Mouse (Mus musculus) layer of hippocampus, adult 2 months (tissue): ENCODE data around the gene Arrdc2. TPM values are rescaled to one million over a fixed set of nuclear protein-coding genes. Genes with fewer than 3 reads are reported as not detected.
A peak's percentile ranks its signal among the peaks of the same experiment; 100 is the strongest.

Source experiments
- DNase-seq, 2 experiments: peaks; one replicate each; pipeline ENCODE4 v3.0.0; 2022; ENCODE audit warnings: low spot score in 2 of 2
- H3K27ac ChIP-seq: fragments of 200-600 bp; 2 replicates; pipeline ENCODE4 v1.8.1; 2022
- H3K4me3 ChIP-seq: fragments of 200-600 bp; 2 replicates; pipeline ENCODE4 v1.8.1; 2022; ENCODE audit warnings: mild to moderate bottlenecking
- CTCF ChIP-seq: fragments of 200-600 bp; conservative IDR thresholded peaks from 2 replicates; pipeline ENCODE4 v1.8.1; 2022; ENCODE audit warnings: antibody characterized with exemption, mild to moderate bottlenecking, moderate library complexity
- total RNA-seq, 2 experiments: library from RNA; stranded (reverse); gene quantifications; 2 replicates each; pipeline ENCODE4 v1.2.3; 2021

Gene Arrdc2
- total RNA-seq, 2 experiments from 2014 or later = 13.8 to 20.9 TPM

- no peak for TF ChIP-seq CTCF
- Histone ChIP-seq H3K4me3 (no peak overlapping the region), H3K27ac (no peak overlapping the region)
- no peak for DNase-seq
These were observed 4.4 kb upstream of the Arrdc2 start for GRCm38 (mm10) chr8:70843941-70844340.

DNA sequence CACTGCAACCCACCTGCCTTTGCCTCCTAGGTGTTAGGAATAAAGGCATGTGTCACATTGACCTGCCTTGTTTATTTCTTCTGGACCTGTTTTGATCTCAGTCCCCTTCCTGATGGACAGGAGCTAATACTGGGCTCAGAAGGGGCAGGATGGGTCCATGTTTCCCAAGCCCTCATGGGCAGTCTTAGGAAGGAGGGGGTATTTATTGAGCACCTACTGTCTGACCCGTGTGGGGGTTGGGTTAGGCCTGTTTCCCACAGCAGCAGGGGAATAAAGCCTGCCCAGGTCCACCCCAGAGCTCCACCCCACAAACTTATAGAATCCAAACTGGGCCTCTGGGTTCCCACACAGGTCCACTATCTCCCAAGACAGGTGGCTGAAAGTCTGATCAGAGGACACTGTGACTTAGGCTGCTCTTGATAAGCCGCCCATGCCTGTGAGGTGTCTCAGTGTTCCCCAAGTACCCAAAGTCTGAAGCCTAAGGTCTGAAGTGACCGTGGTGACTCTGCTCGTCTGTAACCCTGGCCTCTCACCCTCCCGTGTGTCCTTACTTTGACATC, 3.8 kb upstream of the Arrdc2 start:
- no peak for DNase-seq
- H3K4me3 ChIP-seq = no peak overlapping the region
- no peak for TF ChIP-seq CTCF
- no peak overlapping the region for H3K27ac ChIP-seq

DNA sequence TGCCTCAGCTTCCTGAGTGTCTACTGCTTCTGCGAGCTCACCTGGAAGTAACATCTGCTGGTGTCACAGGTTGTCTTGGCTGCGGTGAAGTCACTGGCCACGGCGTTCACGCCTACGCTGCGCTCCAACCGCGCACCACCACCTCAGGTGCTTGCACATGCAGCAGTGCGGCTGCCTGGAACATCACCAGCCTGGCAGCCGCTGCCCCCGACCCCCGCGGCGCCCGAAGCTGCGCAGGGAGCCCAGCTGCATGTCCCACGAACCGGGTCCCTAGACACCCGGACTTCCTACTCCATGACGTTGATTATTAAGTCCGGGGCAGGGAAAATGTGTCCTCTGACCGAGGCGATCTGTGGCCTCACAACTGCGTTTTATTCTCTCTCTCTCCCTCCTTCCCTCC, 3.0 kb upstream of the Arrdc2 start:
- DNase-seq = no peak
- H3K4me3 ChIP-seq = no peak overlapping the region
- TF ChIP-seq CTCF = no peak
- H3K27ac ChIP-seq = no peak overlapping the region

GRCm38 (mm10) chr8:70841147-70842072, 1.9 kb upstream of the Arrdc2 start:
- TF ChIP-seq CTCF = peak; percentile 98

DNA sequence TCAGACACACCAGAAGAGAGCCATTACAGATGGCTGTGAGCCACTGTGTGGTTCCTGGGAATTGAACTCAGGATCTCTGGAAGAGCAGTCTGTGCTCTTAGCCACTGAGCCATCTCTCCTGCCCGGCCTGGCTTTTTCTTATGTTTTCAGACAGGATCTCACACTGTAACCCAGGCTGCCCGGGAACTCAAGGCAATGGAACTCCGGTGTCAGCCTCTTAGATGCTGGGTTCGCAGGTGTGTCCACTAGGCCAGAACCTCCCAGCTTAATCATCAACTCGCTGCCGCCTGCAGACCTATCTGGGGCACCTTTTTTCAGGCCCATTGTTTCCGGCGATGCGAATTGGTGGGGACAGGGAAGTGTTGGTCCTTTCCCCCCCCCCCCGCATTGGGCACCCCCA, 1.1 kb upstream of the Arrdc2 start:
- Histone ChIP-seq H3K27ac (peak overlapping the region; percentile 85; the same call in 1 of the 2 replicates), H3K4me3 (no peak overlapping the region)
- no peak for DNase-seq
- no peak for TF ChIP-seq CTCF

More at GRCm38 (mm10) chr8:70841147-70842072, 1.9 kb upstream of the Arrdc2 start:
- no peak overlapping the region for H3K27ac ChIP-seq
- H3K4me3 ChIP-seq = no peak overlapping the region
- DNase-seq = peak; percentile 83 to 95

DNA sequence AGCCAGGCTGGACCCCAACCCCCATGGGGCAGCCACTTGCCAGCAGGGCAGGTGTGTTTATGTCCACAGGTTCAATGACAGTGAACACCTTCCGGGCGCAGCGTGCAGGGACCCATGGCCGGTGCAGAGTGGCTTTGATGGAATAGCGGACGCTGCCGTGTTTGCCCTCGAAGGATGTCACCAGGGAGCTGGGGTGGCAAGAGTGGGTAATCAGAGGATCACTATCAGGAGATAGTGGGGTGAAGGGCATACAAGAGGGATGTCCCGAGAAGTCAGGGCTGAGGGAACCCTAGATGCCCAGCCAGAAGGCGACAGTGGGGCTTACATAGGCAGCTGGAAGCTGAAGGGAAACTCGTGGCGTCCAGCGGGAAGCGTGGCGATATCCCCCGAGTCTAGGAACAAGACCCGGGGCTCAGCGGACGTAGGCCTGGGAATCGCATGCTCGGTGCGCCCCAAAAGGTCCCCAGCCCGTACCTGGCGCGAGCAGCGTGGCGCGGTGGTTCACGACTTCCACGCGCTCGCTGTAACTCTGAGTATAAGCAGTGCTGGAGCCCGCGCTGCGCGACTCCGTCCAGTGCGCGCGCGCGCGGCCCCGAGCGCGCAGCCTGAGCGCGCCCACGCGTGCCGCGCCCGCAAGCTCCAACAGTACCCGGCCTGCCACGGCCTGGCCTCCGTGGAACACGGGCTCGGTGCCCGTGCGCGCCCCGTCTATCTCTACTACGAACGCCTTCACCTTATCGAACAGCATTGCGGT, 689 bp downstream of the Arrdc2 start:
- DNase-seq = peak in 1 of 2 experiments; percentile 52
- H3K4me3 ChIP-seq = peak overlapping the region; percentile 56
- peak; percentile 35 for TF ChIP-seq CTCF
- peak overlapping the region; percentile 97 for H3K27ac ChIP-seq

DNA sequence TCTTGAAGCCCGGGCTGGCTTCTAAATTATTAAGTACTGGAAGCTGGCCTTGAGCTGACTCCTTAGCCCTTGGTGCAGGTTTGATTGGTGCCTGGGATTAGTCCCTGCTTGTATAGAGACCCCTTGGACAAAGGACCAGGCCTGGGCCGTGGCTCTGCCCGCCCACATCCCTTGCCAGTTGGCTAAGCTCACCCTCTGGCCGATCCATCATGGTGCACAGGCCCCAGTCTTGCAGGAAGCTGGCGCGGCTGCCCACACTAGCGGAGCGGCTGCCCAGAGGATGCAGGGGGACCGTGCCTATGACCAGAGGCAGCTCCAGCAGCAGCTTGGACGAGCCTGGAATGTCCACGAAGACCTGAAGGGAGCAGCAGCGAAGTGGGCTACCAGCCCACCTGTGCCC, 2.9 kb downstream of the Arrdc2 start:
- TF ChIP-seq CTCF = no peak
- H3K27ac ChIP-seq = peak overlapping the region; percentile 18; the same call in 1 of the 2 replicates
- H3K4me3 ChIP-seq = no peak overlapping the region
- no peak for DNase-seq

GRCm38 (mm10) chr8:70834071-70834470, 5.4 kb downstream of the Arrdc2 start:
- Histone ChIP-seq H3K27ac (peak overlapping the region; percentile 82), H3K4me3 (no peak overlapping the region)
- DNase-seq = no peak
- no peak for TF ChIP-seq CTCF

GRCm38 (mm10) chr8:70833520-70833919, 6.0 kb downstream of the Arrdc2 start:
- Histone ChIP-seq H3K27ac (peak overlapping the region; percentile 82), H3K4me3 (no peak overlapping the region)
- DNase-seq = no peak
- no peak for TF ChIP-seq CTCF

DNA sequence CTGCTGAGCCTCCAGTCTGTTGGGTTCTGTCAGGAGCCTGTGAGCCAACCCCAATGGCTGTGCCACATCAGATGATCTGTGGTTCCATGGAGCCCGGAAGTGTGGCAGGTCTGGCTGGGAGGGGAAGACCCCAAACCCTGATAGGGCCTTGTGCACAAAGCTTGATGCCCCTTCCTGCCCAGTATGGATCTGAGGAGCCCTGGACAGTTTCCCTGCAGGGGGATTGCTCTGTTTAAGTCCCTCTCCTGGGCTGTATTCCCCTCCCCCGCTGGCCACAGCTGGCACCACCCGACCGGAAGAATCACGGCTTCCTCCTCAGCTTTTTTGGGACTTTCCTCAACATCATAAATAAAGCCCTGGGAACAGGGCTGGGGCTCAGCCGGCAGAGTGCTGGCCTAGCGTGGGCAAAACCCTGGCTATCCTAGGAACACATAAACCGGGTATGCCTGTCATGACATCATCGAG, 6.5 kb downstream of the Arrdc2 start:
- no peak overlapping the region for H3K4me3 ChIP-seq
- no peak for TF ChIP-seq CTCF
- no peak for DNase-seq
- peak overlapping the region; percentile 82 for H3K27ac ChIP-seq

- no peak for DNase-seq
- TF ChIP-seq CTCF = no peak
- no peak overlapping the region for H3K4me3 ChIP-seq
- H3K27ac ChIP-seq = peak overlapping the region; percentile 82; the same call in 1 of the 2 replicates
These were observed 7.1 kb downstream of the Arrdc2 start for GRCm38 (mm10) chr8:70832371-70832770.

DNA sequence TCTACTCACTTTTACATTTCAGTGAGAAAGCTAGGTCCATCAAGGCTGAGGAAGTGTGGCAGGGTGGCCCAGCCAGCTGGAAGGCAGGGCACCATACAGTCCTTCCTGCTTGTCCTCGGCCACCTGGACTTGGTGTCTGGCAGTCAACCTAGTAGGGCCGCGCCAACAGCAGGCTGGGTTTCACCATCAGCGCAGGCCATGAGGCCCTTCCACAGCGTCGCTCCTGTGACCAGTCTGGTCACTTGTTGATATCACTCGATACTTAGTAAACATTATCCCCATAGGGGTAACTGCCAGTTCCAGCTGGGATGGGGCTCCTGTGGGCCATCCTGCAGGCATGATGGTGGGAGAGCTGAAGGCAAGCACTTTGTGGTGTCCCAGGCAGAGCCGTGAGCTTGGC, 8.0 kb downstream of the Arrdc2 start:
- H3K4me3 ChIP-seq = no peak overlapping the region
- no peak overlapping the region for H3K27ac ChIP-seq
- DNase-seq = no peak
- no peak for TF ChIP-seq CTCF

GRCm38 (mm10) chr8:70827796-70828195, 11.7 kb downstream of the Arrdc2 start:
- Histone ChIP-seq H3K4me3 (no peak overlapping the region), H3K27ac (no peak overlapping the region)
- DNase-seq = no peak
- no peak for TF ChIP-seq CTCF
